Mouse (Mus musculus): ENCODE results near the gene Evi5l.

Gene Evi5l

DNA sequence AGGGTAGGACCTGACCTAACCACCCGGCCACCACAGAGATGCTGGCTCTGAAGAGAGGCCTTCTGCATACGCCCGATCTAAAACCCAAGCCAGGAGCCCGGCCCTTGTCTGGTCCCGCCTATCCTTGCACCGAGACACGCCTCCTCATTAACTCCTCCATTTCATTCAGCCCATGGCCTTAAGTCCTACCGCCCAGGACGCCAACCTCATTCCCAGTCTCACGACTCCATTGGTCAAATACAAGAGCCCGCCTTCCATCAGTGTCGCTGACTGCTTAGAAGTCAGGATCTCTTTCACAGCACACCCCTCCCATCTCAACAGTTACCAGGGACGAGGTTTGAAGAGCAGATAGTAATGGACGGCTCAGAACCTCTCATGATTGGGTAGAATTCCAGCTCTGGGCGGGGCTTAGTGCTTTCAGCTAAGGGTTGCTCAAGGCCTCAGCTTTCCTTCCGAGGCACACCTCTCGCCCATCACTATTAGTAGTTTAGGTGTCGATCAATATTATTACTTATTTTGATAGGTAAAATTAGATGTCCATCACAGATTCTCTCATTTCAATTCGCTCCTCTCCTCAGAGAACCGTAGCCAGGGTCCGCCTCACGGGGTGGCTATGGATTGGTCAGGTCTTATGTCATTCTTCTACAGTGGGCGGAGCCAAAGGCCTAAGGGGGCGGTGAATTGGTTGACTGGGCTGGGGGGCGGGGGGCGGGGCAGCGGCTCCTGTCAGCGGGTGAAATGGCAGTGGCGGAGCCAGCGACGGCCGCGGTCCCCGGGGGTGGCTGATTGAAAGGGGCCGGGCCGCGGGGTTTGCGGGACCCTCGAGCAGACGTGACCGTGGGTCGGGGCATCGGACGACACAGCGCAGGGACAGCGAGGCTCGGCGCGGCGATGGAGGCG is at the start of gene Evi5l:
Gene Evi5l, plus strand, starts transcription at position 716 of the 900 bp plus-strand sequence.
- DNase-seq (ENCODE audit: extremely low read depth, low read depth) = peak; percentile 100

DNA sequence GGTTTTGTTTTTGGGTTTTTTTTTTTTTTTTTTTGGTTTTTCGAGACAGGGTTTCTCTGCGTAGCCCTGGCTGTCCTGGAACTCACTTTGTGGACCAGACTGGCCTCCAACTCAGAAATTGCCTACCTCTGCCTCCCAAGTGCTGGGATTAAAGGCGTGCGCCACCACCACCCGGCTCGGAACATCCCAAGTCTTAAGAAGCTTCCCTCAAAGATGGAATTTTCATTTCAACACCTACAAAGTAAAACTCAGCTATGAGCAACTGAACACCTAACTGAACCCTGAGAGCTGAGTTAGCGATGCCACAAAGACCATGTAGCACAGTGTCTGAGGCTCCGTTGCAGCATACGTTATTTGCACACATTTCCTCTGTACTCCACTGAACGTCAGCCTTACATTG is 32.6 kb upstream of the Evi5l start, which contains the start of gene Cd209g:
Gene Cd209g, plus strand, starts transcription at position 301 of the 400 bp plus-strand sequence.
- DNase-seq (ENCODE audit: extremely low read depth, low read depth) = no peak

DNA sequence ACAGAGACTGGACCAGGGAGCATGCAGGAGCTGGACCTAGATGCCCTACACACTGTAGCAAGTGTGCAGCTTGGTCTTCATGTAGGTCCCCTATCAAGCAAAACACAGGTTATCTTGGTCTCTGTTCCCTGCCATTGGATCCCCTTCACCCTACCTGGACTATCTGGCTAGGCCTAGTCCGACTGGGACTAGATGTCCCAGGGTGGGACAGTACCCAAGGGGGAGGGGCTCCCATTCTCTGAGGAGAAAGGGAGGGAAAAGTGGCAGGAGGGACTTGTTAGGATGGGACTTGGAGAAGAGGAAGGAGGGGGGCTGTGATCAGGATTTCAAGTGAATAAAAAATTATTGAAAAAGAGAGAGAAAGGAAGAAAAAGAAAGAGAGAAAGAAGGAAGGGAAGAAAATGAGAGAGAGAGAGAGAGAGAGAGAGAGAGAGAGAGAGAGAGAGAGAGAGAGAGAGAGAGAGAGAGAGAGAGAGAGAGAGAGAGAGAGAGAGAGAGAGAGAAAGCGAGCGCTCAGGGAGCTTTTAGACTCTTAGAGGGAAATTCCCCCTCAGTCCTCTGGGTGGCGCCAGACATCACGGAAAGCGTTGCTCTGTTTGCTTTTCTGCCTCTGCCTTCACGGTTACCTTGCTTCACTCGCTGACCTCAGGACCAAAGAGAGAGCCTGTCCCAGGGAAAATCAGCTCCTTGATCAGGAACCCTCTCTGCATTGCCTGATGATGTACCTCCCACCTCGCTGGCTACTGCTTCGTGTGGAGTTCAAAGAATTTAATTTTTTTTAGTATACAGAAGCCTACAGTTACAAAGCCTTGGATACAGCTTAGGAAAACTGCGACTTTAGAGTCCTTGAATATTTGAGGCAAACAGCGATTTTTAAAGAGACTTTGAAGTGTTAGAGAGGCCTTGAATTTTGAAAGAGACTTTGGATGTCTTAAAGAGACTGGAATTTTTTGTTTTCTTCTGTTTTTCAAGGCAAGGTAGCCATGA is 26.4 kb upstream of the Evi5l start:
- peak; percentile 49 for DNase-seq (ENCODE audit: extremely low read depth, low read depth)

DNA sequence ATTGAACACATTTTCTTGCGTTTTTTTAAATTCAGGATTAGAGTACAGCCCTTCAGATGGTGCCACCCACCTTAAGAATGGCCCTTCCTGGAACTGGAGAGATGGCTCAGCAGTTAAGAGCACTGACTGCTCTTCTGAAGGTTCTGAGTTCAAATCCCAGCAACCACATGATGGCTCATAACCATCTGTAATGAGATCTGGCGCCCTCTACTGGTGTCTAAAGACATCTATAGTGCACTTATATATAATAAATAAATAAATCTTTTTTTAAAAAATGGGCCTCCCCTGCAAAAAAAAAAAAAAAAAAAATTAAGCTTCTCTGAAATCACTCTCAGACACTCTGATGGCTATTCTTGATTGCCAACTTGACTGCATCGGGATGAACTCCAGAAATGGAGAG is 24.6 kb upstream of the Evi5l start:
- DNase-seq (ENCODE audit: extremely low read depth, low read depth) = peak; percentile 14

DNA sequence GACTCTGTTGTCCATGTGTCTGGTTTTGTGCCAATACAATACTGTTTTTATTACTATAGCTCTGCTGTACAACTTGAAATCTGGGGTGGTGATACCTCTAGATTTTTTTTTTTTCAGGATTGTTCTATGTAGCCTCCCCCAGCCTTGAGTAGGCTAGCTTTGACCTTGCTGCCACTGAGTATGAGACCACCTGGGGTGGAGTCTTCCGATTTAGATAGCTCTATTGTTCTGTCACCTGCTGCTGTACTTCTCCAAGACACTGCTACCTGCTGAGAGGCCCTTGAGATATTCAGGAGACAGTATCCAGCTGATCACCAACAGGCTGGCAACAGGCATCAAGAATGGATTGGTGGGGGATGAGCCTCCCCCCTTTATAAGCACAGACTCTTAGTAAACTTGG is 19.1 kb upstream of the Evi5l start:
- DNase-seq (ENCODE audit: extremely low read depth, low read depth) = no peak

DNA sequence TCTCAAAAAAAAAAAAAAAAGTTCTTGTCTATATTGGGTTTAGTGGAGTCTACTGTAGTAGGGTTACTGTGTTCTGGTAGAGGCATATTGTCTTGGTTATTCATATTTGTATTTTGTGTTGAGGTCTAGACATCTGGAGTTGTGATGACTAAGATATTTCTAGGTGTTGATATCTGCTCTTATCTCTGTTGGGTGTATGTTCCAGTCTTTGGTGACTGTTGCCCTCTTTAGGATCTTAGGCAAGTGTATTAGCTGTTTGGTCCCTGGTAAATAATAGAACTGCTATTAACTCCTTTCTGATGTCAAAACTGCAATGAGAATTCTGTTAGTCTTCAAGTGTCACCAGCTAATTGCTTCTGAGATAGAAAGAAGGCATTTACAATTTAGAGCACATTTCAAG is 11.5 kb upstream of the Evi5l start:
- DNase-seq (ENCODE audit: extremely low read depth, low read depth) = no peak

DNA sequence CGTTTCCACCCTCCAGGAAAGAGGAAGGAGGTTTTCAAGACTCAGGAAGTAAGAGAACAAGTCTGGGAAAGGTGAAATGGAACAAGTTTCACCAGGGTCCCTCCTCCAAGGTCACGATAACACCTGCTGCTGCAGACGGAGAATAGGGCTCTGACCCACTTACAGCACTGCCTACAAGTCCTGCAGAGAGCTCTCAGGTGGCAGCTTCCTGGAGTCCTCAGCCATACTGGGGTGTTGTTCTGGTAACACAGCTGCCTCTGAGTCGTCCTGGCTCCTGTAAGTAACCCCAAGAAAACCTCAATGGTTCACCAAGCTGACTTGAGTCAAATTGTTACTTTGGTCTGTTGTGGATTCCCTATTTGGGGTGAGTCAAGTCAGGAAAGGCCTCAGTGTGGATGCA is 3.6 kb upstream of the Evi5l start:
- no peak for DNase-seq (ENCODE audit: extremely low read depth, low read depth)

DNA sequence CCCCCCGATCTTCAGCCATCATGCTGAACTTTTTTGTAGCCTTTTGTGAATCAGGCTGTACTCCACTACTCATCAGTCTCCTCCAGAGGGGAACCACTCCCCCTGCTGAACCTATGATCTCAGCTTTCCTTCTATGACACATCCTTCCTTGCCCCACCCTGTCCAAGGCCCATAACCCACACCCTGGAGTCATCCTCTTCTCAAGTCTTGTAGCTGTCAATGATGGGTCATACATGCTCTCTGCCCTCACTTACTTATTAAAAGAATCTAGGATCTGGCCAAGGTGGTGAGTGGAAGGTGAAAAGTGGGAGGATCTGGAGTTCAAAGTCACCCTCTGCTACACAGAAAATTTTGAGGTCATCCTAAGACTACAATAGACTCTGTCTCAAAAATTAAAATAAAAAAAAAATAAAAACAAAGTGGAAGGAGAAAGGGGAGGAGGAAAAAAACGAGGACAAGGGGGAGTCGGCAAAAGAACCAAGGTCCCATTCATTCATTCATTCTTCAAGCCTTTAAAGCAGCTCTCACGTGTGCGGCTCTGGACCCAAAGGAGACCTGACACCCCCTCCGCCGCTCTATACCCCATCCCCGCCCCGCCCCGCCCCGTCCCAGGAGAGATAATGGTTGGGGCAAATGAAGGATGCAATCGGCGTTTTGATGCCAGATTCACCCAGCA is 1.1 kb upstream of the Evi5l start:
- DNase-seq (ENCODE audit: extremely low read depth, low read depth) = peak; percentile 24

DNA sequence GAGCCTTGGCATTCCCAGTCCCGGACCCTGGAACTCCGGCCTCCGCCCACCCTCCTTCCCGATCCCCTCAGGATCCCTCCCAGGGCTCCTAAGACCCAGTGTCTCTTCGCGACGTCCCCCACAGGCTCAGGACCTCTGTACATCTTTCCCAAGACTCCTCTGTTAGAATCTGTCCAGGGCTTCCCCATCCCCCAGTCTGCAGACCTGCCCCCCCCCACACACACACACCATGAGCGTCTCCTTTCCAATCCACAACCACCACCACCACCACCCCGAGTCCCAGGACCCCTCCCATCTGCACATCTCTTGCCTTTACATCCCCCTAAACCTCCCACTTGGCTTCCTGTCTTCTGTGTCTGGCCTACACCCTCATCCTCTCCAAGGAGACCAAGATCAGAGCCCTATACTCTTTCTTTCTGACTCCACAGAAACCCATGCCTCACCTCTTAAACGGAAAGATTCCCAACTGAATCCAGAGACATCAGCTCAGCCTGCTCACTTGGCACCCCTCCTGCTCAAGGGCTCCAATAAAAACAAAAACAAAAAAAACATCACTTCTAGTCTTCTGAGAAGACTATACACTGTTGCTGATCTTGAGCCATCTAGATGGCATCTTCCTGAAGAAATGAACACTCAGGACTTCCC is 636 bp downstream of the Evi5l start:
- no peak for DNase-seq (ENCODE audit: extremely low read depth, low read depth)

DNA sequence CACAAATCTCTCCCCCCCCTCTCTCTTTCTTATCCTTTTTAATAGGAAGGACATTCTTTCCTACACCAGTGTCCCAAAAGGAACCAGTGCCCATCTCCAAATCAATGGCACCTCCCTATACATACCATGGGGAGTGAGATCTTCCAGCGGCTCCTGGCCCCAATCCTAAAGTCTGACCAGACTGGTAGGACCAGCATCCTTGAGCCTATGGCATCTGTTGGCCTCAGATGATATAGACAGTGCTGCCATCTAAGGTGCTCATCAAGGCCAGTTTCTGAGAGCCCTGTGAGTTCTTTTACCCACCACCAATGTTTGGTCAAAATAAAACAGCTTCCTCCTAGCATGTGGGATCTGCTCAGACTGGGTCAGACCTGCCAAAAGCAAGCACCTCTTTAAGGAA is 1.6 kb downstream of the Evi5l start:
- DNase-seq (ENCODE audit: extremely low read depth, low read depth) = no peak

DNA sequence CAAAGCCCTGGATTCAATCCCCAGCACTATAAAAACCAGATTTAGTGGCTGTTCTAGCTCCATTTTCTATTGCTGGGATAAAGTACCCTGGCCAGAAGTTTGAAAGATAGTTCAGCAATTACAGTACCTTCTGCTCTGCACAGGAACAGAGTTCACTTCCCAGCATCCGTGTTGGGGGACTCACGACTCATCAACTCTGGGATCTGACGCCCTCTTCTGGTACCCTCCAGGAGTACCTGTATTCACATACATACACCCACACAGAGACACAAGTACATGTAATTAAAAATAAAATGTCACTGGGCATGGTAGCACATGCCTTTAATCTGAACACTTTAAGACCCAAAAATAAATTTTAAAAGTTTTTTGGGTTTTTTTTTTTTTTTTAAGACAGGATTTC is 6.1 kb downstream of the Evi5l start:
- no peak for DNase-seq (ENCODE audit: extremely low read depth, low read depth)

DNA sequence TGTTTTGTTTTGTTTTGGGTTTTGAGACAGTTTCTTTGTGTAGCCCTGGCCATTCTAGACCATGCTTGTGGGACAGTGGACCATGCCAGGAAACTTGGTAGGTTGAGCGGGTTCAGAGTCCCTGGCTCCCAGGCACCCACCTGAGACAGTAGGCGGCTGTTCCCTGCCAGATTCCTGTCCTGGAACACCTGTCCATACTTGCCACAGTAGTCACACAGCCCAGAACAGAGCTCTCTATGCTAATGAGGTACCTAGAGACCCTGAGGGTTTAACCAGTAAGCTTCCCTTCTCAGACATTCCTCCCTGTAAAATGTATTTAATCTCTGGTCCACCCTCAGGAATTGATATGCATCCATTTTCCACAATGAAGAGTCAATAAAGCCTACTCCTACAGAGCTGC is 7.7 kb downstream of the Evi5l start:
- no peak for DNase-seq (ENCODE audit: extremely low read depth, low read depth)

DNA sequence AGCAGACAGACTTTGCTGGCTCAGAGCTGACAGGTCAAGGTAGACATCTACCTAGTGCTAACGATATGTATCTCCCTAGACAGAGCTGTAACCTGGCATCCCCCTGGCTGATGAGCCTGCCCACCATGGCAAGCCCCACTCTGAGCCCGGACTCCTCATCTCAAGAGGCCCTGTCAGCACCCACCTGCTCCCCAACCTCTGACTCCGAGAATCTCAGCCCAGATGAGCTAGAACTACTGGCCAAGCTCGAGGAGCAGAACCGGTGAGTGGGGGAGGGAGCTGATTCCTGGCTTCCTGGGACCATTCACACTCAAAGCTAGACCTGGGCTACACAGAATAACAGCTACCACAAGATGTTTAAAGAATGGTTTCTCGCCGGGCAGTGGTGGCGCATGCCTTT is 17.0 kb downstream of the Evi5l start:
- DNase-seq (ENCODE audit: extremely low read depth, low read depth) = no peak

DNA sequence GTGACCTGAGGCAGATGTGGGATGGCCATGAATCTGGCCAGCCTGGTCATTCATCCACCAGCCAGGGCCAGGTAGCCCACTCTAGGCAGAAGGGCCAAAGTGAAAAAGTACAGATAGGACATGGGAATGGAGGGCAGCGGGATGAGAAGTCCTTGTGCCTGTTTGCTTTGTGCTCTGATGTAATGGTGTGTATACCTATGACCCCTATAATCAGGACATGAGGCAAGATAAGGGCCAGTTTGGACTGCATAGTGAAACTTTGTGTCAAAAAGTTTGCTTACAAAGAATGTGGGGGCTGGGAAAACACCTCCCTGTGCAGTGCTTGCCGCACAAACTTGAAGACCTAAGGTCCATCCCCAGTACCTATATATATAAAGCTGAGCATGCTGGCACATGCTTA is 19.8 kb downstream of the Evi5l start:
- DNase-seq (ENCODE audit: extremely low read depth, low read depth) = no peak

DNA sequence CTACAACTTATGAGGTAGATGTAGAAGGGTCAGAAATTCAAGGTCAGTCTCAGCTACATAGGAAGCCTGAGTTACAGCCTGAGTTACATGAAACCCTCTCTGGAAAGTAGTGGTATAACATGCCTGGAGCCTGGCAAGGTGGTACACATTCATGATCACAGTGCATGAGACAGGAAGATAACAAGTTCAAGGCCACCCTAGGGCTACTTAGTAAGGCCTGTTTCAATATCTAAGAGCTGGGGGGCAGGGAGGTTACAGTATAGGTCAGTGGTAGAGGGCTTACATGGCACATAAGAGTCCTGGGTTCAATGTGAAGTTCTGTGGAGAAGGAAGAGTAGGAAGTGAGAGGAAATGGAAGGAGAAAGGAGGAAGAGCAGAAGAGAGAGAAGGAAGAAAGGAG is 22.2 kb downstream of the Evi5l start:
- no peak for DNase-seq (ENCODE audit: extremely low read depth, low read depth)

DNA sequence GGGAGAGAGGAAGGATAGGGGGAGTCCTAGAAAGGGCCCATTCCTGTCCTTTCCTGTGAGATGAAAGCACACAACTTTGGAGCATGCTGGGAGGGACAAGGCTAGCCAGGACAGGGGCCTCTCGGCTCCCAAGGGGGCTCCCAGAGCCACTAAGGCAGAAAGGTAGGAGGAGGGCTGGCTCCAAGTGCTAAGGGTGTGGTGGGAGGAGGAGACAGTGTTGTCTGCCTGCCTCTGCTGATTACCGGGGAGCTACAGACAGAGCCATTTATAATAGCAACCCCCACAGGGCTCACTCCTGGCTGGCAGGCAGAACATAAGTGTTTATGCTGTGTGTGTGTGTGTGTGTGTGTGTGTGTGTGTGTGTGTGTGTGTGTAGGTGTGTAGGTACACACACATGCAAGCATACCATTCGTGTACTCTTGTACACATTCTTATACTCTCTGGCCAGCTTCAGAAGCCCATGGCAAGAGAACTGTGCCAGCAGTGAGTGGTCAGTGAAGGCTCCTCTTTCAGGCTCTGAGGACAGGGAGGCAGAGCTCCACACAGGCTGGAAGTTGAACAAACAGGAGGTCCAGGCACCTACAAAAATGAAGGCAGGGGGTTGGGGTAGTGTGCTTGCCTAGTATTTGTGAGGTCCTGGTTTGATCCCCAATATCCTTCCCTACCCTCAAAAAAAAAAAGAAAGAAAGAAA is 22.8 kb downstream of the Evi5l start:
- DNase-seq (ENCODE audit: extremely low read depth, low read depth) = no peak

DNA sequence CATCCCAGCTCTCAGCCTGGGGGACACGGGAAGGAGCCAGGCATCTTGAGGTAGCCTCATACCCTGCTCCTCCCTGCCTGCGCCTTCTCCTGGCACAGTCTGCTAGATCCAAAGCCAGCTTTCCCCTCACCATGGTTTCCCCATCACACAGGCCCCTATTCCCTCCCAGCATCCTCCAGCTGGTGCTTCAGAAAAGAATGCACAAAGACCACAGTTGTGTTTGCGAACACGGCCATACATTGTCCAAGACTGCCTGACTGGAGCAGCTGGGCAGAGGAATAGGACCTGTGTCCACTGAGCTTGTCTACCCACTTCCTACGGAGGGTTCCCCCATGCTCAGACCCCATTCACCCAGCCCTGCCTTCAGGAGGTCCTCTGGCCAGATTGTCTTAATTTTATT is 25.9 kb downstream of the Evi5l start:
- DNase-seq (ENCODE audit: extremely low read depth, low read depth) = no peak

DNA sequence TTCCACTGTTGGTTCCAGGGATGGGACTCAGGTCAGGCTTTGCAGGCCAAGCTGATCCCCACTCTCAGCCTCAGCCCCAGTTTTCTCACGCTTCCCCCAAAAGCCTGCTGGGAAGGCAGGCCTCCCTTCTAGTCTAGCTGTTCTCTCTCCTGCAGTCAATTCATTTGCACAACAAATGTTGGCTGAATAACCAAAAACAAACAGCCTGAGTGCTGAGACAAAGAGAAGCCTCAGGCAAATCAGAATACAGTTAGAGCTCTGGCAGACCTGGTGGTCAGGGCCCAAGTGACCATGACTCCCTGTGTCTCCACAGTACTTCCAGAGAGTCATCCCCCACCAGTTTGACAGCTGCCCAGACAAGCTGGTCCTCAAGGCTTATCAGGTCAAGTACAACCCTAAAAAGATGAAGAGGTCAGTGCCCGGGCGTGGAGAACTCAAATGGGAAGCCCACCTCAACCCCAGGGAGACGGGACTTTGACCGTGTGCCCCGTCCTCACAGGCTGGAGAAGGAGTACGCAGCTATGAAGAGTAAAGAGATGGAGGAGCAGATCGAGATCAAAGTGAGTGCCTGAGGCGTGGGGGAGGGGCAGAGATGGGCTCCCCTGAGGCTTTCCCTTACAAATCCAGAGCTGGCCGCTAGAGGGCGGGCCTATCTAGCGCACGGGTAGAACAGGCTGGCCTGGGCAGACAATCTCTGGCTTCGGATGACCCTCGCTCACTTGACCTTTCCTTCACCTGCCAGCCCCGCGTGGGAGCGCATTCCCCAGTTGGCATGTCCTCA is 26.6 kb downstream of the Evi5l start:
- no peak for DNase-seq (ENCODE audit: extremely low read depth, low read depth)

DNA sequence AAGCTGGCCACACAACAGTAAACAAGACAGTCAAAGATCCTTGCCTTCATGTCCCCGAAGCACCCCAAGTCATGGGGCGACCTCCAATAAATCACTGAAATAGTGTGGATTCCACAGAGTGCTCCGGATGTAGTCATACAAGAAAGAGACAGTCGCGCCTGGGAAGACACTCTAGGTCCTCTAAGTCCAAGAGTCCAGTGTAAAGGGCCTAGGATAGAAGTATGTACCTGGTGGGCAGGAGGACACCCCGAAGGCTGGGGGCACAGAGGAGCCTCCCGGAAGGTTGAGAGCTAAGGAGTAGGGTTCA is 27.2 kb downstream of the Evi5l start:
- DNase-seq (ENCODE audit: extremely low read depth, low read depth) = no peak

DNA sequence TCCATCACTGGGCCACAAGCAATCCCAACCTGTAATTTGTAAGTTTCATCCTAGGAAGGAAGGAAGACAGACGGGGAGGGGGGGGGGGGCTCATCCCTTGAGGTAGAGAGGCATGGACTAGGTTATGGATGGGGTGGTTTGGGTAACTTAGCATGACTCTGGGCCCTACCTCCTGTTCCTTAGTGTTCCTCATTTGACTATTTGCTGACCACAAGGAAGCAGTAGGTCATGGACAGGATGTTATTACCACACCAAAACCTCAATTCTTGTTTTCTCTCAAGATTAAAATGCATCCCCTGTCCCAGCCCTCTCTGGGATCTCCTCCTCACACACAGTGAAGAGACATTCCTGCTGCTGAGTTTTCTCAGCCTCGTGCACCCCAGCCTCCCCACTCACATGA is 35.0 kb downstream of the Evi5l start:
- DNase-seq (ENCODE audit: extremely low read depth, low read depth) = no peak
